Mouse (Mus musculus): ENCODE measurements at regions not wholly inside any gene's neighbourhood (a gene's known extent, or its start where the extent isn't known, plus 50 kb on each side); places are given as distances from the start of the nearest gene placed in this dataset.

DNA sequence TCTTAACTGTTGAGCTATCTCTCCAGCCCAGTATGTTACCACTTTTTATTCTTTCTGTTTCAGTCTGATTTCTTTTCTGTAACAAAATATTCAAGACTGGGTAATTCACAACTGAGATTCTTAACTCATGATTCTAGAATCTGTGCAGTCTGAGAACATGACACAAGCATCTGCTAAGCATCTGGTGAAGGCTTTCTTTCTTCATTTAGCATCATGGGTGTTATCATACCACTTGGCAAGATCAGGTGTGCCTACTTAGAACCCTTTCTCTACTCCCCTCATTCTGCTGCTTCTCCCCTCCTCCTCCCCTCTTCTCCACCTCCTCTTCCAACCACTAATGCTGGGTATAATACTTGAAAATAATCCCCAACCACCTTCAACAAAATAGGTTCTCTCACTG lies 62.1 kb upstream of the Pfn2 start:
- DNase-seq (ENCODE audit: inconsistent age in 2 of 2, low spot score in 1 of 2), result no peak

DNA sequence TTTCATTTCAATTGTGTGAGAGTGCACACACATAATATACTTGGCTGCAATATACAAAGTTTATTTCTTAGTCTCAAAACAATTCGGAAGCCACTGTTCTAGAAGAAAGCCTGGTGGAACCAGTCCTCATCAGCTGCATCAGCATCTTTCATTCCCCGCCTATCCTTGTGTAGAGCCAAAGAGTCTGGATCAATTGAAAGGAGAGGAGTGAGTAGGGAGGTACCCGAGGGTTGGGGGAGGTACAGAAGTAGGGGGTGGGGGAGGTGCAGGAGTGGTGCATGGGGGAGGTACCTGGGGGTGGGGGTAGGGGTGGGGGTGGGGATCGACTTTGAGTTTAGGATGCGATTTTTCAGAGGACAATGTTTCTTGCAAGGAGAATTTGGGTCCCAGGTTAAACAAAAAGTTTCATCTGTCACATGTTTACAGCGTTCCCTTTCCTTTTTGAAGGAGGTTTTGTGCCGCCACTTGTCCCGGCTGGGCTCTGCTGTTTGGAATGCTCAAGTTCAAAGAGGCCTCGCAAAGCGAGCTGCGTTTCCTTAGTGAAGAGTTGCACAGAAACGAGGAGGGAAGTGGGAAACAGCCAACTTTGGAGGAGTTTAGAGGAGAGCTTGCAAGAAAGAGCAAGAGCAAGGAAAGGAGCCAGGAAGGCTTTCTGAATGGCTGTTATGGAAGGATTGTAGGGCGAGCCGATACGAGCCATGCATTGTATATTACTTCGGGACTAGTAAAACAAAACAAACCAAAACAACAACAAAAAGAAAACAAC lies 64.1 kb upstream of the Pfn2 start:
- peak in 1 of 2 experiments; percentile 35 for DNase-seq (ENCODE audit: inconsistent age in 2 of 2, low spot score in 1 of 2)

DNA sequence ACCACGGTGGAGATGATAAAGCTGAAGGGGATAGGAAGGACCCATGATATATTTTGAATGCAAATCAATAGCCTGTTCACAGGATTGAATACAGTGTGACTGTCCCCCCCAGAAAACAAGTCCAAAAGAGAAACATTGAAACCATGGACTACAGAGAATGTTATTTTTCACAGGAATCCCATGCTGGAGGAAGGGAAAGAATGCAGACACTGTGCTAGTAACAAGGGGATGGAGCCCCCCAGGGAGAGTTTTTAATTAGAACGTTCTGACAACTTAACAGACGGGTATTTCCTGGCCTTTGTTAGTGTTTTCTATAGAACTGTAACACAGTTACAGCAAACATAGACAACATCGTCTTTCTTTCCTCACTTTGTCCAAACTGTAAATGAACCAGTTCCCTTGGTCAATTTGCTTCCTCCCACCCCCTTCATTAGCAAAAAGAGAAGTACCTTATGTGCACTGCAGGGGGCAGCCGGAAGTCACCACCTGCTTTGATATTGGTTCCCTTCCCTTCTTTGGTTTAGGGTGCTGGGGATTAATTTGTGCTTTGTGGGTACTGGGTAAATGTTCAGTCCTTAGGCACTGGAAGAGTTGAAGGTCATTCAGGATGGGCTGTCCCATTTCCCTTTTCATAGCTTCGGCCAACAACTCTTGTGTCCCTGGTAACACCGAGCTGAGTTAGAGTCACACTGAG lies 64.9 kb upstream of the Pfn2 start:
- DNase-seq (ENCODE audit: inconsistent age in 2 of 2, low spot score in 1 of 2), result no peak

DNA sequence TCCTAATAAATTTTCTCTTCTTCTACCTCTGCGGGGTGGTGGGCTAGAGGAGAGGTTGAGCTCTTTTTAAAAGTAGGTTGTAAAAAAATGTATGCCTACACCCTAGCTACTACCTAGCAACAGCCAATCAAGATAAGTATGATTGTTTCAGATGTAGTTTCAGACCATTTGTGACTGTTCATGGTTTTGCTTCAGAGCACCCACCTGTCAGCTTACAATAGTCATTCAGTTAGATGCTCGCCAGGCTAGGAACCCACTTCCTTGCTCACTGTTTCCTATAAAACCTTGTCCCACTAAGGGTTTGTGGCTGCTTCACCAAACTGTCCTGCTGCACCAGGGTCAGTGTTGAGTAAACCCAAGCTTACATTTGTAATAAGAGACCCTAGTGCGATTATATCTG lies 66.8 kb upstream of the Pfn2 start:
- no peak for DNase-seq (ENCODE audit: inconsistent age in 2 of 2, low spot score in 1 of 2)

DNA sequence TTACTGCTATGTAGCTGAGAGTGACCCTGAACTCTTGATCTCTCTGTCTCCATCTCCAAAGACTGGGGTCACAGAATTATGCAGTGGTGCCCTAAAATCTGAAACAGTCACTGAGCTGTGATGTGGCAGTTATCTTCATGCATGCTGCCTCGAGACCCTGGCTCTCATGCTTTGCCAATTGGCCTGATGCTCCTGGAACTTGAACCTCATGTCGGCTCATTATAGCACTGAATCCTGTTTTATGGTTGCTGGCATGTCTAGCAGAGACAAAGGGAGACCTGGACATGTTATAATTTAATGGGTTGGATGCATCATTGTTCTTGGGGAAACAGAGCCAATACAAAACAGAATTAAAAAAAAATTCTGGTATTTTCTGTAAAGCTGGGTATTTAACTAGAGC lies 71.0 kb upstream of the Pfn2 start:
- no peak for DNase-seq (ENCODE audit: inconsistent age in 2 of 2, low spot score in 1 of 2)

DNA sequence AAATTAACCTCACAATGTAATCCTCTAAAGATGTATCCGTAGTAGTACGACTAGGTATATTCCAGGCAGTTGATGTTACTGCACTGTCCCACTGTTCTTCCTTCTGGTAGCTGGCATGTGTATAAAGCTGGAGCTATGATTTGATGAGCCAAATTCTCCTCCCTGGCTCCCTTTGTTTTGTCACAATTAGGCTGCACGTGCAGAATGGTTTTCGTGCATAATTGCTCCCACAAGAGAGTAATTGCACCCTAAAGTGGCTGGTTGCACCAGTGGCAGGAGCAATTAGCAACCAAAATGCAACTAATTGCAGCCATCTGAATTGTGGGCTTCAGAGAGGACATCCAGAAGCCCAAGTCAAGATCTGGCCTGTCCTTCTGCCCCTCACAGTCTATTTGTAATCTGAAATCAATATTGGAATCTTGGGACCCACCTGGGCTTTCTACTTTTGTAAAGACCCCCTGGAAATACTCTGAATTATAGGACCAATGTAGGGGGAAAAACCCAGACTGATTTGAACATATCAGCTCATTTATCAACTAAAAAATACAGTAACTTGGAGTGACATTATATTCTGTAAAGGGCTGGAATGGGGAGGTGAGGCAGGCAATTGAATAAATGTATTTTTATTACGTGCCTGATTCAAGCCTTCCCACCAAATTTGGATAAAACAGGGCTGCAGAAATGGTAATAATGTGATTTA lies 71.7 kb upstream of the Pfn2 start:
- no peak for DNase-seq (ENCODE audit: inconsistent age in 2 of 2, low spot score in 1 of 2)

DNA sequence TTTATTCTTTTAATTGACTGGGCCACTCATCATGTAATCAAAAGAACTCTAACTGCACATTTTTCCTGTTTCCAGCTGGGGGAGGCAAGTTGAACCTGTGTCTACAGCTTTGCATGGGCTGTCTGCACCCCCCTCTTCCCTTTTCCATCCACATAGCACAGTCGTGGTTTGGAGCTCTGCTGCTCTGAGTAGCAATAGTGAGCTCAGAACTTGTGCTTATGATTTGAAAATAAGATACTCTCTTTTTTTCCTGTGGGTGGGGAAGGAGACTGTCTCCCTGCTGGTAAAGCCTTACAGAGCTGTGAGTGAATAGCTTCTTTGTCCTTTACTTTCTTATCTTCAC lies 72.2 kb upstream of the Pfn2 start:
- peak in 1 of 2 experiments; percentile 65 for DNase-seq (ENCODE audit: inconsistent age in 2 of 2, low spot score in 1 of 2)

DNA sequence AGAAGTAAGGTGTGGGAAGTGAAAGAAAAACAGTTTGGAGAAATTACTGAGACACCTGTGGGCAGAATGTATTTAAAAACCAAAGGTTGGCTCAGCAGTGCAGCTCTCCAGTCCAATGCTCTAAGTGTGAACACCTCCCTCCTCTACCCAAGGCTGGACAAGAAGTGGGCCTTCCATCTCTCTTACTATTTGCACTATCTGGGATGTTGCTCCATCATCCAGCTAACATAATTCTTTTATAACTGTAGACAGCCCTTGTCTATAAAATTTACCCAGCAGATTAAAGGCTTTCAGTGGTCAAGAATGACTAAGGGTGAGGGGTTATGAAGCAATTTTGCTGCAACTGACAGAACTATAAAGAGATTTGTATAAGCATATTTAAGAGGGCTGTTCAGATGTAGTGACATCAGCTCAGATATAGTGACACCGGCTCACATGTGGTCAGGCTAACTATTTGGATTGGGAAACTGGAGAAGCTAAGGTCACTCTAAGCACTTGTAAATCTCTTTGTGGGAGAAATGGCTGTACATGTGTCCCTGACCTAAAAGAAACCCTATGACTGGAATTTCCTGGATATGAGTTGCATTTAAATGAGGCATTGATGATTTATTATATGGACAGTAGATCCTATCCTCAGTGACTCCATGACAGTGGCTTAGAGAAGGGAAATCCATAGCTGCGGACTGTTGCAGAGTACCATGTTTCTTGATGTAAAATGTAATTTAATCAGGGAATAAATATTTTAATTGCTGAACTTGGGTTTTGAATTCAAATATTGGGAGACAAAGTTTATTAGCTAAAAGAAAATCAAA lies 73.4 kb upstream of the Pfn2 start:
- peak; percentile 36 to 80 for DNase-seq (ENCODE audit: inconsistent age in 2 of 2, low spot score in 1 of 2)

DNA sequence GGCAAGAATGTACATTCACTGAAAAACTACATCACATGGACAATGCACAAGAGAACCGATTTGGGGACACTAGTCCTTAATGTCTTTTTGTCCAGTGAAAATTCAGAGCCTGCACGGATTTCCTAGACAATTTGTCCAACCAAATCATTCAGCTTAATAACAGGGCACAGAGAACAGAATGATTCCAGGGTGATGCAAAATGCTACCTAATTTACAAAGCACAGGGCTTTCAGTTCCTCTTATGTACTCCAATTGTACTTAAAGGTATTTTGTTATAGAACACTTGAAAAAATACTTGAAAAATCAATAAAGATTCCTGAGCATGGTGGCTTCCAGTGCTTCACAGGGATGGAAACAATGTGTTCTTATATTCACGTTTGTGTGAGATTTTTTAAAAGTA lies 75.2 kb upstream of the Pfn2 start:
- no peak for DNase-seq (ENCODE audit: inconsistent age in 2 of 2, low spot score in 1 of 2)

DNA sequence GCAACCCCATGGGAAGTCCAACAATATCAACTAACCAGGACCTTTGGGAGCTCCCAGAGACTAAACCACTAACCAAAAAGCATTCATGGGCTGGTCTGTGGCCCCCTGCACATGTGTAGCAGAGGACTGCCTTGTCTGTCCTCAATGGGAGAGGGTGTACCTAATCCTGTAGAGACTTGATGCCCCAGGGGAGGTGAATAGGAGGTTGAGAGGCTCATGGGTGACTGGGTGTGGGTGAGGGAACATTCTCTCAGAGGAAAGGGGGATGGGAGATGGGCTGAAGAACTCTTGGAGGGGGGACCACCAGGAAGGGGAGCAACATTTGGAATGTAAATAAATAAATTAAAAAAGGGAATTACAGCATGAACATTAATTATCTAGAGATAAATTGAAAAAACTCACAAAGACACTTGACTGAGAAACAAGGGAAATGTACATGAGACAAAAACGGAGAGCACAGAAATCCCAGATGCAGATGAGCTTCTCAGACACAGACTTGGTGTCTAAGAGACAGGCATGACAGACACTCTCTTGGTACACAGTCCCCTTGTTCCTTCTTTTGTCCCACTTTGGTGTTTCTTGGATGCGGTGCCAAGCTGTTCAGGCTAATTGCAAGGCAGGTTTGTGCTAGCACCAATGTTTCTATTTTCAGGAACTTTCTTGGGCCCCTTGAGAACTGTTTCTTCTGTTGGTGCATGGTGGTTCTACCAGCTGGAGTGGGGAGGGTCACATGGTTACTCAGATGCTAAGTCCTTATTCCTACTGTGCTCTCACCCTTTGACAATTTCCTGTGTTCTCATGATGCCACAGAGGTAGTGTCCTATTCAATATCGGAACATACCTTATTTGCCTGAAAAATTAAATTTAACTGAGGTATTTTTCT lies 85.0 kb upstream of the Pfn2 start:
- no peak for DNase-seq (ENCODE audit: inconsistent age in 2 of 2, low spot score in 1 of 2)

DNA sequence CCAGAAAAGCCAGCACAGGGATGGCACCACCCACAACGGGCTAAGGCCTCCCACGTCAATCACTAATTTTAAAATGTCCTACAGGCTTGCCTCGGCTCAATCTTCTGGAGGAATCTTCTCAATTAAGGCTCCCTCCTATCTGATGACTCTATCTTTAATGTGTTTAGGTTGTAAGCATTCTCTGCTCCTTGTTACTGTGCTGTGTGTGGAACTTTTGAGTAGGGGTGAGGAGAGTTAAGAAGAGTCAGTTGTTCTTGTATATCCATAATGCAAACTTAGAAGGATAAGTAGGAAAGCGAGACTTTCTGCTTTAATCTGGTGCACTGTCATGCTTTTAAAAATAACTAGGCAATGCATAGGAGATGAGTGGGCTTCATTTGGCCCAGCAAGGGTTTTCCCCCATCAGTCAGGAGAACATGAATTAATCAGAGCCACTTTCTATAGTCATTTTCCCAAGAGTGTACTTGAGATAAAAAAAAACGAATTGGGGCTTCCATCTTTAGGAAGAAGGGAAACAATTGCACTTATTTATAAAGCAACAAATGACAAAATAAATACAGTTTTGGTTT lies 87.2 kb upstream of the Pfn2 start:
- no peak for DNase-seq (ENCODE audit: inconsistent age in 2 of 2, low spot score in 1 of 2)

DNA sequence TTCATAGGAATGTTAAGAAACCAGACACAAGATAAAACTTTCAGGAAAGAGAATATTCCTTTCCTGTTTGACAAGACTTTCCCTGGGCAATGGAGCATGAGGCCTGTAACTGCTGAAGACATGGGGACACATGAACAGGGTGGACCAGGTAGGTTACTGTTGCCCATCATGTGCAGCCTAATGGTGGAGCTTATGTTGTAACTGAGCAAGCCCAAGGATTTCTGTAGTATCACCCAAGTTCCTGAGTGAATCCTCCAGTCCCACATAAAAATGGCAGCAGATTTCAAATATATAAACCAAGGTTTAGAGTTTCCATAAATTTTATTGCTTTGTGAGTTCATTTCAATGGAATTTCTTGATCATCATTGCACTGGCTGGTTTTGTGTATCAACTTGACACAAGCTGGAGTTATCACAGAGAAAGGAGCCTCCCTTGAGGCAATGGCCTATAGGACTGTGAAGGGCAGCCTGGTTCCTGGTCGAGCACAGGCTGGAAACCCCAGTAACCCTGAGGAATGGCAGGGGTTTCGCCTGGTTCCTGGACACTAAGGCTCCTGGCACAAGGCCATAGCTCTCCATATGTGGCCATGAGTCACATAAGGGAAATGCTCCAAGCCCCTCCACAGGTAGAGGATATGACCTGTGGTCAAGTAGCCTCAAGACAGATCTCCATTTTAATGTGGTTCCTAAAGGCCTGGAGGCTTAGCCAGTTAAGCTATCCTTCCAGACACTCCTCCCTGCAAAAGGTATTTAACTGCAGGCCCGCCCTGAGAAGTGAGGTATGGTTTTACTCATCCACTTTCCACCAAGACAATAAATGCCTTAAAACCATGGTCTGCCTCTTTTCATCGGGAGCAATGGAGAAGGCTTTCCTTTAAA lies 92.9 kb upstream of the Pfn2 start:
- DNase-seq (ENCODE audit: inconsistent age in 2 of 2, low spot score in 1 of 2), result no peak

DNA sequence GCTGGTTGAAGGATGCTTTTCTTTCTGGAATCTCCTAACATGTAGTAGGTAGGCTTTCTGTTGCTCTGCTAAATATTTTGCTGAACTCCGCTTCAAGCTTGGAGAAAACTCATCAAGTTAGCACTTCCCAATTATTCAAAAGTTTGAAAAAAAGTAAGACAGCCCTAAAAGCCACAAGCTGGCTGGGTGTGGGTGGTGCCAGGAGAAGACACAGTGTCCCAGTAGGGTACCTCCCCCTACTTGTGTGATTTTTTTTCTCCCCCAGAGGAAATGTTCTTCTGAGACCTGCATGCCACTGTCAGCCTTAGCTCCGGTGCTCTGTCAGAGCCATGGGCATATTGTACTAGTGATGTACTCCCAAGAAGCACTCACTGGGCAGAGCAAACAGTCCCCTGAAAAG lies 96.8 kb upstream of the Pfn2 start:
- no peak for DNase-seq (ENCODE audit: inconsistent age in 2 of 2, low spot score in 1 of 2)

DNA sequence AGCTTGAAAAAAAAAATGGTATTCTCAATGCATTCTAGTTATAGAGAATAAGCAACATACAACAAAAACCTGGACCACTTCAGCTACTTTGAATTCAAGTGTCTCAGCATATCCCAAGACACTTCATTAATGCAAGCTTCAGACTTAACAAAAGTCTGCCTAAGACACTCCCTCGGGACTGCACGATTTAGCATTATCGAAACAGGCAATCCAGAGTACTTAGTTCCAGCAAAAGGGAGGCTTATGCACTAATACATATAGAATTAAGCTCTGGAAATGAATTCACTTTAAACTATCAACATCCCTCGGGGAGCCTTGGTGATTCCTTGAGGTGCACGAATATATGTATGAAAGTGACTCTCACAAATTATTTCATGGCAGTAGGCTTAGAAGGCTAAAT lies 97.9 kb upstream of the Pfn2 start:
- DNase-seq (ENCODE audit: inconsistent age in 2 of 2, low spot score in 1 of 2), result no peak

DNA sequence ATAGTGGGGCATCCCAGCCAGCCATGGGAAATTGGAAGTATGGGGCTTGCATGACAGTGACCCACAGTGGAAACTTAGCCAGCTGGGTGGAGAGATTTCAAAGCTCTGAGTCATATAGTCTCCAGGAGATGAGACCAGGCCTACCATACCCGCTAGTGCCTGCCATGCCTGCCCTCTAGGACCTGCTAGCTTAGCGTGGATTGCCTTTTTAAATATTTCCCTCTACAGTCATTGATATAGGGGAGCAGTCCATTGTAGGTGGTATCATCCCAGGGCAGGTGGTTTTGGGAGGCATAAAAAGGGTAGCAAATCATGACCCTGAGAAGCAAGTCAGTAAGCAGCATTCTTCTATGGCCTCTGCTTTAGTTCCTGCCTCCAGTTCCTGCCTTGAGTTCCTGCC lies 99.5 kb upstream of the Pfn2 start:
- DNase-seq (ENCODE audit: inconsistent age in 2 of 2, low spot score in 1 of 2), result no peak

DNA sequence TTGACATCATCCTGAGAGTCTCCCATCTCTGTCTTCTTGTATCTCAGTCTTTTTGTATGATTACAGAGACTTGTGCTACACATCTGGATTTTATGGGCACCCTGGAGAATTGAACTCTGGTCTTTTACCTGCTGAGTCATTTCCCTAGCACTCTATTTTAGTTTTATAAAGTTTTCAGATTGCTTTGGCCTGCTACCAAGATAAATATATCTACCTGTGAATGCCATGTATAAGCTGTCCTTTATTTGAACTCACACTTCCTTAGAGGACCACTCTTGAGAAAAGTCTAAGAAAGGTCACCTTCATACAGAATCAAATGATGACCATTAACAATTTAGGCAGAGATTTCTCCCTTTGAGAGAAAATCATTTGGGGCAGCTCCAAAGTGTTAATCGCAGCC lies 100.8 kb upstream of the Pfn2 start:
- DNase-seq (ENCODE audit: inconsistent age in 2 of 2, low spot score in 1 of 2), result no peak

DNA sequence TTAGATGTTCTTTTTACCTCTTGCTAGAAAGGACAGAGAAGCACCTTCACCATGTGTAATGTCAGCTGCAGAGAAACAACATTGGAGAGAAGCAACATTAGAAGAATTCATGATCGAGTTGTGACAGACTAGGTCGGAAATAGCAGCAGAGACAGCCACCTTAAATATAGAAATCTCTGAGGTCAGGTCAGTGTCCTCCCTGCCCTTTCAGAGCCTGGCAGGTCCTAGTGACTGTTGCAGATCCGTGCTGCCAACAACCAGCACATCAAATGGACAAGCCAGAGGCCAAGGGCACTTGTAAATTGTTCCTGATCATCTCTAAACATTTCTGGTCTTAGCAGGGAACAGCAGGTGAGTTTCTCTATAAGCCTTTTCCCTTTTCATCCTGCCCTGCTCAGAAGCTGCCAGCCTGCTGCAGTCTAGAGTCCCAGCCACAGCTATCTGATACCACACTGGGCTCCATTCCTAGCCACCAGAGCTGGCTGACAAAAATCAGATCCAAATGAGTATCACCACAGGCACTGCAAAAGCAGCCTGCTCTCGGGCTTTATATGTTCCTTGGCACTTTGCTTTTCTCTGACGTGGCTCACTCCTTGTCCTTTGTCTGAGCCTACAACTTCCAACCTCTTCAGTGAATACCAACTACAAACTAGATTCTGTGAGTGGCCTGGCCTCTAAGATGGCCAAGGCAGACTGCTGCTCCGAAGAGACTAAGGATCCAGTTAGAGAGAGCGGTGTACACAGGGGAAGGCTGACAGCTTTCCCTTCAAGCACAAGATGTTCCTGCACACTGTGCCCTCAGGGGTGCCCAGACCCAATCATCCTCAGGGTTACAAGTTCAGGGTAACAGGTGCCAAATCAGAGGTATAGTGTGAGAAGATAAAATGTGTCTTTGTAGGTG lies 102.8 kb upstream of the Pfn2 start:
- peak; percentile 11 to 28 for DNase-seq (ENCODE audit: inconsistent age in 2 of 2, low spot score in 1 of 2)

DNA sequence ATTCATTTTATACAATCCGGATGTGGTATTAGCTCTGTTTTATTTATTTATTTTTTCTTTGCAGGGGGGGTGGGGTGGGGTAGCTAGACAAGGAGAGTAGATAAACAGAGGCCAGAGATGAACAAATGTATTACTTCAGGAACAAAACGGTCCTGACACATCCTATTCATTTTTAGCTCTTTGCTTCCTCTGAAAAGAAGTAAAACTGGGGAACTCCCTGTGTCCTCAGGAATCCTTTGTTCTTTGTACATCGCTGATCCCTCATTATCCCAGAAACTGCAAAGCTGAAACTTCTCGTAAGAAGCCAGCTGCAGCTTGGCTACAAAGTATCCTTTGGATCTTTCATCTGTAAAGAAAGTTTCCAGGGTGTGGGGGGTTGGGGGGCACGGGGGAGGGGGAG lies 103.6 kb upstream of the Pfn2 start:
- no peak for DNase-seq (ENCODE audit: inconsistent age in 2 of 2, low spot score in 1 of 2)
